Mouse (Mus musculus) heart, adult 2 months (tissue): ENCODE measurements around the gene Gm14190.

Experiments used
- CTCF ChIP-seq: fragments of 200-600 bp; IDR thresholded peaks from 2 replicates; pipeline ENCODE4 v1.8.1; 2022; ENCODE audit warnings: antibody characterized with exemption, mild to moderate bottlenecking, moderate library complexity
- EP300 ChIP-seq: fragments of 200-500 bp; IDR thresholded peaks from 2 replicates; pipeline ENCODE4 v1.6.1; 2011; ENCODE audit warnings: low read depth, low read length, control low read depth; ENCODE audit not compliant: insufficient read depth
- POLR2A ChIP-seq: fragments of 200-500 bp; IDR thresholded peaks from 2 replicates; pipeline ENCODE4 v1.6.1; 2011; ENCODE audit warnings: mild to moderate bottlenecking, low read depth, low read length, control low read depth; ENCODE audit not compliant: insufficient read depth

GRCm38 (mm10) chr11:99724061-99724460, 33.5 kb upstream of the Gm14190 start:
- no peak for TF ChIP-seq EP300
- TF ChIP-seq POLR2A, result no peak
- TF ChIP-seq CTCF, result no peak
